Mouse (Mus musculus): ENCODE results near the gene Arhgap33.

DNA sequence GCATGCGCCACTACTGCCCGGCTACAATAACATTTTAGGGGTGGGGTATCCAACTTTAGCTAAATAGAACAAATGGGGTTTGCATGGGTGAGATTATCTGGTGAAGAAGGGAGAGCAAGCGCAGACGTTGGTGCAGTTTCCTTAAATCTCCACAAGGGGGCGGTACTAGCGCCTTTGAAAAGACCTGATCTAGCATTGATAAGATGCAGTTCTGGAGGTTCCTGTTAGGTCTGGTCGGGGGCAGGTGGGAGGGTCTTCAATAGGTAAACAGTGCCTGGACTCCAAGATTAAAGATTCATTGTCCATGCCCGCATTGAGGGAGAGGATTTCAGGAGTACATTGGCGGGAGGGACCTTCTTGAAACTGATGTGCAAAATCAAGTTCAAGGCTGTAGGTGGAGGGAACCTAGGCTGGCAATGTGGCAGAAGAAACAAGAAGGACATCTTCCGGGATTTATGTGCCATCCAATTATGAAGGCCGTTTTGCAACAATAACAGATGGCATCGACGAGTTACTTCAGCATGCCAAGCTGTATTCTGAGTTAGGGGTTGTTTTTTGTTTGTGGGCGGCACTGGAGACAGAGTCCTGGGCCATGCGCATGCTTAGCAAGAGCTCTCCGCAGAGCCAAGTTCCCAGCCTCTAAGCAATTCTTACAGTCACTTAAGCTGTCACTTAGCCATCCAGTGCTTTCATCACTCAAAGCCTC, 44.5 kb downstream of the Arhgap33 start:
- TF ChIP-seq CTCF (IDR thresholded peaks at IDR 0.05; ENCODE audit: low read depth) (peak; percentile 79), EP300 (optimal IDR thresholded peaks at IDR 0.05) (no peak)
